Mouse (Mus musculus): ENCODE results near the gene Lrmda. TPM values are rescaled to one million over a fixed set of nuclear protein-coding genes. Genes with fewer than 3 reads are reported as not detected.

Lrmda gene
- polyA plus RNA-seq, 1 experiment from 2014 or later = 0.87 TPM

DNA sequence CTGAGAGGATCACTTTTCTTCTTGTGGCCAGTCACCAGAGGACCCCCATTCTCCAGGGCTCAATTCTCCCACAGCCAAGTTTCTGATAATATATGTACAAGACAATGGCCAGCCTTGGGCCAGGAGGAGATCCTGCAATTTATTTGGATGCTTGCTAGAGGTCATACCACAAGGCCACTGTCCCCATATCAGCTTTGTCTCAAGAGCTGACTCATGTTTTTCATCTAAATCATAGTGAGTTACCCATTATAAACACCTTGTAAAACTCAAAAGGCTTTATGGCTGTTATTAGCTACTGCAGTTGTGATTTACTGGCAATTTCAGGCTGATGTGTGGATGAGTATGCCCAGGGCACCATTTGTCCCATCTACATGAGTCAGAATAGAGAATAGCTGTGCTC, 600.7 kb downstream of the Lrmda start:
- ATAC-seq = no peak
- Histone ChIP-seq H3K9me3 (no peaks in the 10 kb centered on the region), H3K4me3 (replicated peaks) (no peak overlapping the region), H3K4me2 (replicated peaks) (no peak overlapping the region), H3K9ac (no peak overlapping the region), H3K36me3 (no peaks in the 10 kb centered on the region), H3K4me1 (replicated peaks) (no peaks in the 10 kb centered on the region), H3K27ac (no peak overlapping the region), H3K27me3 (replicated peaks) (no peaks in the 10 kb centered on the region)

DNA sequence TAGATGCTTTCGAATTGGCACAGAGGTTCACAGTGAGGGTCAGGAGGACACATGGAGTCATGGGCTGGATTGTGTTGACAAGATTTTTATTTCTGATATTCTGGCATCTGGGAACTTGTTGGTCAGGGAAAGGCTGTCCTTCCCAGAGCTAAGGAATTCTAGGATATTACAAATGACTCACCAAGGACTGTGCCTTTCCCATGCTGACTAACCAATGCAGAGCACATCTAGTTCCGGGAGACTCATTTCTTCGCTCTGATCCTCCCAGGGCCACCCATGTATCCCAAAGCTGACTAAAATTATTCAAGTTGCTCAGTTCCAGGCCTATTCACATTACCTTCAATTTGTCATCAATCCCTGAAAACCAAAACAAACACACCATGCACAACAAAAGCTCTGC, 602.4 kb downstream of the Lrmda start:
- no peaks in the 10 kb centered on the region for H3K4me1 ChIP-seq (replicated peaks)
- no peak overlapping the region for H3K27ac ChIP-seq
- H3K9me3 ChIP-seq = no peaks in the 10 kb centered on the region
- 93% methylated on average over 3 of the region's 3 CpGs for WGBS
- no peaks in the 10 kb centered on the region for H3K27me3 ChIP-seq (replicated peaks)
- no peak for ATAC-seq
- H3K9ac ChIP-seq = no peak overlapping the region
- no peak overlapping the region for H3K4me3 ChIP-seq (replicated peaks)
- H3K36me3 ChIP-seq = no peaks in the 10 kb centered on the region
- H3K4me2 ChIP-seq (replicated peaks) = no peak overlapping the region

DNA sequence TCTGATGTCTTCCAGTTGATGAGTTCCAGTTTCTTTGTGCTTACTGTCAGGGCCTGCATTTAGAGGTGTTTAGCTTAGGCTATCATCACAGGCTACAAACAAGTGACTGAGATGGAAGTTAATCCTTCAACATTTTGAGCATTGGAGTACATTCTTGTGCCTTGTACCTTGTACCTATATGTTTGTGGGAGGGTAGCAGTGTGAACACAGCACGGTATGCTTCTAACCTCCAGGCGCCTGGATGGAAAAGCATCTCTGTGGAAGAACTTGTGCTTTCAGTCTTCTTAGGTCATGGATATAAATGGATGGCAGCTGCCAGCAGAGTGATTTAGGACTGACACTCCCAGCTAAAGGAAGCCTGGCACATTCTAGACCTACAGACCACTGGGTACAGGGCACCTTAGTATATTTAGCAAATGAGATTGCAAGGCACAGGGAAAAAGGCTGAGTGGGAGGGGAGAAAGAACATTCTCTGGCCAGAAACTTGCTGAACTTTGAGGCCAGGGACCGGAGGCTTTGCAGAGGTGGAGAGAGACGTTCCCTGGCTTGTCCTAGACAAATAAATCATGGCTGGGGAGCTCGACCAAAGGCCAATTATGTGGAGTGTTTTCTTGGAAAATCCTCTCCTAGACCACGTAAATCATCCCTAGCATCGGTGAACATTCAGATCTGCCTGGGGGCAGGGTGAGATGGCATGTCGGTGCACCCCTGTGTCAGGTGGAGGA, 607.8 kb downstream of the Lrmda start:
- Histone ChIP-seq H3K4me3 (replicated peaks) (no peak overlapping the region), H3K36me3 (no peaks in the 10 kb centered on the region), H3K27me3 (replicated peaks) (no peaks in the 10 kb centered on the region), H3K4me1 (replicated peaks) (no peaks in the 10 kb centered on the region), H3K9me3 (no peaks in the 10 kb centered on the region), H3K9ac (no peak overlapping the region), H3K27ac (no peak overlapping the region), H3K4me2 (replicated peaks) (no peak overlapping the region)
- ATAC-seq = no peak
- WGBS = 38% methylated on average over 8 of the region's 8 CpGs

DNA sequence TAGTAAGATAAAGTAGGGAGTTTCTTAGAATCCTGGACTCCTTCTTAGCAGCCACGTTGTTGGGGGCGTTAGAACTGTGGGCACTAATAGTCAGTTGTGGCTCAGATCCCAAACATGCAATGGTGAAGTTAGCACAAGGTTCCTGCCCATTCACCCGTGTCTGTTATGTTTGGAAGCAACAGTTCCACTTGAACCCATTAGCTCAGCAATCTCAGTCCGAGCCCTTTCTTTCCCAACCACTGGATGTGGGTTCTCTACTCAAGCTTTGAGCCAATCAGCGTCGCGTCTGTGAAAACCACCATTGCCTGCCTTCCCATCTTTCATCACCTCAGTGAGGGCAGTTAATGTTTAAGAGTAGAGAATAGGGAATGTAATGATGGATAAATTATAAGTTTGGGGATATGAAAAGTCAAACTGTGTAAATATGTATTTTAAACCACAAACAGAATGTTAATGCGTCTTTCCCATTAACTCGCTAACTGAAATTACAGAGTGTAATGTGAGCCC, 610.9 kb downstream of the Lrmda start:
- Histone ChIP-seq H3K27me3 (replicated peaks) (no peaks in the 10 kb centered on the region), H3K27ac (no peak overlapping the region), H3K4me2 (replicated peaks) (no peak overlapping the region), H3K36me3 (no peaks in the 10 kb centered on the region), H3K9ac (no peak overlapping the region), H3K4me1 (replicated peaks) (no peaks in the 10 kb centered on the region), H3K4me3 (replicated peaks) (no peak overlapping the region), H3K9me3 (no peaks in the 10 kb centered on the region)
- ATAC-seq = no peak
- WGBS = 91% methylated on average over 9 of the region's 9 CpGs

DNA sequence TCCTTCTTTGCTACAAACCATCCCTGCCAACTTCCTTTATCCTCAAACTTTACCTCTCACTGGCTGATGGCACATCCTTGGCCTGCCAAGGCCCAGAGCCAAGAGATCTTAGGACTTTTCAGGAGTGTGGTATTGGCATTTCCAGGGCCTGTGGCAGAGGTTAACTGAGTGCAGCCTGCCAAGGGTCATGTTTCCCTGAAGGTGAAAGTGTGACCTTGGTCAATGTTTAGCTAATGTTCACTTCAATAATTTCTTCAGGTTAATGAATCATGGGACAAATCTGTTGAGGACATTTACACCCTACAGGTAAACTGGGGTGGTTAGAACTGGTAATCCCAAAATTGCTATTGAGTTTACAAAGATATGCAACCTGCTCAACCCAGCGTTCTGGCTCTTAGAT, 614.1 kb downstream of the Lrmda start:
- Histone ChIP-seq H3K27ac (no peak overlapping the region), H3K4me2 (replicated peaks) (no peak overlapping the region), H3K27me3 (replicated peaks) (no peaks in the 10 kb centered on the region), H3K9me3 (no peaks in the 10 kb centered on the region), H3K4me1 (replicated peaks) (no peaks in the 10 kb centered on the region), H3K4me3 (replicated peaks) (no peak overlapping the region), H3K9ac (no peak overlapping the region), H3K36me3 (no peaks in the 10 kb centered on the region)
- ATAC-seq = no peak
- WGBS = 59% methylated on average over 1 of the region's 1 CpGs

DNA sequence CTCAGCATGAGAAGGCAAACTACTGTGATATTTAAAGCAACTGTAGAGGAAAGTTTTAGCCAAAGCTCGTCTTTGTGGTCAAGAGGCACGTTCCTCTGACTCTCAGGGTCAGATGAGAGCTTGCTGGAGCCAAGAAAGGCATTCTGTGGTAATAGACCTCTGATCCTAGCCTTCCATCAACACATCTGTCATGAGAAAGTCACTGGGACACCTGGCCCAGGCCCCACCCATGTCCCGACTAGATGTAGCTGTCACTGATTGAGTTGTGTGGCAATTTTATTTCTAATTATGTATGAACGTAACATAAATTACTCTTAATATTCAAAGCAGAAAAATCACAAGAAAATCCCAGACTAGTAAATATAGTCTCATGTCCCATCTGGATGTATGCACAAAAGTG, 624.0 kb downstream of the Lrmda start:
- 0 out of 2 replicates have a peak, but pooled peaks cover 5% of the 10 kb centered on the region for H3K4me1 ChIP-seq (replicated peaks)
- no peak overlapping the region for H3K27ac ChIP-seq
- no peak overlapping the region for H3K4me3 ChIP-seq (replicated peaks)
- no peaks in the 10 kb centered on the region for H3K36me3 ChIP-seq
- ATAC-seq = no peak
- no peak overlapping the region for H3K4me2 ChIP-seq (replicated peaks)
- H3K27me3 ChIP-seq (replicated peaks) = no peaks in the 10 kb centered on the region
- 79% methylated on average over 4 of the region's 4 CpGs for WGBS
- H3K9ac ChIP-seq = no peak overlapping the region
- no peaks in the 10 kb centered on the region for H3K9me3 ChIP-seq

DNA sequence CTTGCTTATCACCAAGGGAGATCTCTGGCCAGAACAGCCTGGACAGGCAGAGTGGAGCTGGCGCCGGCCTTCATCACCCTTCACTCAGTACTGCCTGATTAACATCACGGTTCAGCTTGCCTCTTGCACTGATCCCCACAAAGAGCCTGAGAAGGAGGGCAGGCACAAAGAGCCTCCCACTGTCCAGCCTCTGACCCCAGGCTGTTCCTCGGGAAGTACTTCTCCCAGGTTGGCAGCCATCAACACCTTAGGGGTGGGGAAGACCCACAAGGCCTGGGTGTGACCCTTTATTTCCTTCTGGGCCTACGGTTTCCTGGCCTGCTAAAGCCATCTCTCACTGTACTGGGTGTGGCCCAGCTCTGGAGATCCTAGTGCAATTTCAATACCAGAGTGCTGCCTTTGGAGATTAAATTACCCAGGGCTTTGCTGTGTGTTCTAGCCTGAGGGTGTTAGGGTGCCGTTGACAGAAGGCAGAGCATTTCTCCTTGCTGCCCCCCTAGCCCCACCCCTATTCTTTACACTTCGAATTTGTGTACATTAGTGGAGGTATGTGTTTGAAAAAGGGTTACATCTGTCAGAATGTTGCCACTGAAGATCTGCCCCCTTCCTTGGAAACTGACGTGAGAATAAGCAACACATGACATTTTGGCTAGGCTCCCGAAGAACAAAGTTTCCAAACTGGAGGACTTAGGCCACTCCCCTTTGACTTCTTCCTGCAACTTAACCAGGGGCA, 628.5 kb downstream of the Lrmda start:
- H3K36me3 ChIP-seq = no peaks in the 10 kb centered on the region
- ATAC-seq = peak; percentile 51
- no peaks in the 10 kb centered on the region for H3K9me3 ChIP-seq
- H3K4me1 ChIP-seq (replicated peaks) = peaks cover 10% of the 10 kb centered on the region; the same call in 1 of the 2 replicates
- no peak overlapping the region for H3K4me2 ChIP-seq (replicated peaks)
- H3K4me3 ChIP-seq (replicated peaks) = no peak overlapping the region
- no peaks in the 10 kb centered on the region for H3K27me3 ChIP-seq (replicated peaks)
- H3K9ac ChIP-seq = no peak overlapping the region
- no peak overlapping the region for H3K27ac ChIP-seq
- WGBS = 33% methylated on average over 9 of the region's 9 CpGs

DNA sequence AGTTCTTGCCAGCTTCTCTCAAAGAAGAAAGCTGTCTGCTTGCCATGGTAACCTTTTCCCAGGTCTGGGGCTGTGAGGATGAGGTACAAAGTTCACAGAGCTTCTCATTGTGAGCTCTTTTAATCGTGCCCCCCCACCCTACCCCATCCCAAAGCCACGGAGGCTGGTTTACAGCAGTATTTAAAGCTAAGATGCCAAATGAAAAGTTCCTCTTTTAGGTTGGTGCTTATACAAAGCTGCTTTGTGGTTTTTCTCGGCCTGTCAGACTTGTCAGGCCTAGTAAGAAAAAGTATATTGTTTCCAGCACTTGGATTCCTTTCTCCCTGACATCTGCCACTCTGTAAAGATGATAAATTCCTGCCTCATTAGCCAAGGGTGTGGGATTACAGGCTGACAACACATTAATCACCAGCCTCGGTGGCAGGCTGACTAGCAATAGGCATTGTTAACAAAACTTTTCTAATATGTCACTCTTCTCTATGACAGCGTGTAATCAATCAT, 629.9 kb downstream of the Lrmda start:
- no peaks in the 10 kb centered on the region for H3K36me3 ChIP-seq
- no peak overlapping the region for H3K4me2 ChIP-seq (replicated peaks)
- ATAC-seq = no peak
- no peaks in the 10 kb centered on the region for H3K27me3 ChIP-seq (replicated peaks)
- H3K4me3 ChIP-seq (replicated peaks) = no peak overlapping the region
- H3K9ac ChIP-seq = no peak overlapping the region
- peaks cover 10% of the 10 kb centered on the region; the same call in 1 of the 2 replicates for H3K4me1 ChIP-seq (replicated peaks)
- WGBS = 36% methylated on average over 5 of the region's 5 CpGs
- no peak overlapping the region for H3K27ac ChIP-seq
- no peaks in the 10 kb centered on the region for H3K9me3 ChIP-seq

DNA sequence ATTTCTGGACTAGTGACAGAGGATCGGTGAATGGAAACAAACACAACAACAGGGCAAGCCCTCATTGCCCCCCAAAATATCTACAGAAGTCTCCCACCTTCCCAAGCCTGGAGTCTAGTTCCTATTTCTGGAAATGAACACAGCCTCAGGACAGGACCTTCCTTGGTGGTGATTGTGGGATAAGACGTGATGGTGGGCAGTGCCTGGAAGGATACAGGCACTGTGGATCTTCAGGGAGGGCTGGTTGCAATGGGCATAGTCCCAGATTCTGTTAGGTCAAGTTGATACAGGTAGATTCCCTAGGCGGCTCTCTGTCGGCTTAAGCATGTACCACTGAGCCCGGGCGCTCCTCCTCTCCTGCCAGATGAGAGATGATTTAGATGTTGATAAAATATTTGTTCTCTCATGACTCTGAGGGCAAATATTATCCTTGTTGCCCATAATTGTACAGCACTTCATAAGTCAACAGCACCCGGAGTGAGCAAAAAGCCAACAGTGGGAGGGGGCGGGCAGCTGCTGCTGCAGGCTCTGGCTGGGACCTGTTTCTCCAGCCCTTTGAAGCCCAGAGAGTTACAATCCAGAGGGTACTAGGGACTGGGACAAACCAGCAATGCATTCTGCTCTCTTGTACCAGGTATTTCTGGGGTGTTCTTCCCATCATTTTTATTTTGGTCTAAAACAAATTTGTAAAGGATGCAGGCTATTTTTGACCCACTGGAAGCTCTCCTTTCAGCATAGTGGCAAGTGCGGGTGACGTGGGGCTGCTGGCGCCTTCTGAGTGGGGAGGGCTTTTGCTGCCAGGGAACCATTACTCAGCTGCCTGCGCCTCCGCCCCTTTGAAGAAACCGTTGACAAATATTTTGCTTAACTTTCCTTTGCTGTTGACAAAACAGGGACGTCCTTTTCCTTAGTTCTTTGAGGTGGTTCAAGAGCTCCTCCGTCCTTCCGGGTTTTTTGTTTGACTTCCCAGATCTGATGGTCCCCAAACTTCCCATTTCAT, 630.8 kb downstream of the Lrmda start:
- peaks cover 10% of the 10 kb centered on the region; the same call in 1 of the 2 replicates for H3K4me1 ChIP-seq (replicated peaks)
- ATAC-seq = no peak
- H3K4me2 ChIP-seq (replicated peaks) = no peak overlapping the region
- H3K9me3 ChIP-seq = no peaks in the 10 kb centered on the region
- WGBS = 43% methylated on average over 17 of the region's 17 CpGs
- no peaks in the 10 kb centered on the region for H3K36me3 ChIP-seq
- no peaks in the 10 kb centered on the region for H3K27me3 ChIP-seq (replicated peaks)
- no peak overlapping the region for H3K27ac ChIP-seq
- no peak overlapping the region for H3K4me3 ChIP-seq (replicated peaks)
- no peak overlapping the region for H3K9ac ChIP-seq

DNA sequence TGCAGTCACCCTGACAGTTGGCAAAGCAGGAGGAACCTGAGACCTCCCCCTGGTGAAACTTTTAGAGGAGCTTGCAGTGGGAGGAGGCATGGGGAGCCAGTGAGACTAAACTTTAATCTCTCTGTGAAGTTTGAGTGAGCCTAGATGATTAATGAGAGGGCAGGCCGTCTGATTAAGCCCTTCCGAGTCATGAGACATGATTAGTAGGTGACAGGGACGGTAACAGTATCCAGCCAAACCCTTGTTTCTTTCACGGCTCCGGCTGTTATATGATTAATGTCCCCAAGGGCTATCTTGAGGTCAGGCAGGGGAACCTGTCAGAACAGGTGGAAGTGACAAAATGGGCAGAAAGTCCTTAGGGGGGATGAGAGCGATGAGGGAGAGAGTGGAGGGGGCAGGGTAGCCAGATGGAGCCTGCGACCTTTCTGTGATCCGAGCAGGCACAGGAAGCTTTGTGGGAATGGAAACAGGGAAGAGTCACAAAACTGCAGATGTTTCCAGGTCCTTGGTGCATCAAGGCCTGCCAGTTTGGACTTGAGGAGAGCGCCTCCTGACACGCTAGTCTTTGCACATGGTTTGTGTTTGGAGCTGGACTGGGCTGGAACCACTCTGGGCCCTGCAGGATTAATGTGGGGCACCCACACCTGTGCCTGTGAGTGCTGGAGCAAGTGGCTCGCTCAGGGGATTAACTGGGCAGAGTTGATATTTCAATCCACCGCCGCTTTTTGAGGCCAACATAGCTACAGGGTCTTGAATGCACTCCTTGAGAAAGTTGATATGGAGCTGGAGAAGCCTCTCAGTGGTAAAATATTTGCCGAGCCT, 631.8 kb downstream of the Lrmda start:
- ATAC-seq = no peak
- H3K36me3 ChIP-seq = no peaks in the 10 kb centered on the region
- H3K4me2 ChIP-seq (replicated peaks) = no peak overlapping the region
- H3K9ac ChIP-seq = no peak overlapping the region
- H3K4me3 ChIP-seq (replicated peaks) = no peak overlapping the region
- no peaks in the 10 kb centered on the region for H3K9me3 ChIP-seq
- no peaks in the 10 kb centered on the region for H3K27me3 ChIP-seq (replicated peaks)
- 44% methylated on average over 14 of the region's 14 CpGs for WGBS
- H3K4me1 ChIP-seq (replicated peaks) = peaks cover 10% of the 10 kb centered on the region; the same call in 1 of the 2 replicates
- 0 out of 2 replicates have a peak overlapping the region, but pooled peaks have one; percentile 13 for H3K27ac ChIP-seq

DNA sequence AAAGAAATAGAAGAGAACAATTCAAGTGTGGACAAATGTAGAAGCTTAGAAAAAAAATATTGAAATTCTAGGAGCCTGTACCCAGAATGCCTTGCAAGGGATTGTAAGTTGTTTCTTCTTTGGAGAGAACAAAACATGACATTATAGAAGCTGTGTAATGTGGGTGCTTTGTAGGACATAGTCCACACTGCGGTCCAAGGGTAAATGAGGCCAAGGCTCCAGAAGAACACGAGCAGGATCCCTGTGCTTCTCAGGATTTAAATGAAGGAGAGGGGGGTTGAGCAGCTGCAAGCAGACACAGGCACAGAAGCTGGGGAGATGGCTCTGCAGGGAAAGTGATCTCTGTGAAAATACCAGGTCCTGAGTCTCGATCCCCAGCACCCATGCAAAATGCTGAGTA, 643.0 kb downstream of the Lrmda start:
- WGBS = 46% methylated on average over 3 of the region's 3 CpGs
- no peaks in the 10 kb centered on the region for H3K4me1 ChIP-seq (replicated peaks)
- no peak overlapping the region for H3K9ac ChIP-seq
- no peak overlapping the region for H3K27ac ChIP-seq
- H3K36me3 ChIP-seq = no peaks in the 10 kb centered on the region
- H3K4me2 ChIP-seq (replicated peaks) = no peak overlapping the region
- no peak overlapping the region for H3K4me3 ChIP-seq (replicated peaks)
- H3K27me3 ChIP-seq (replicated peaks) = no peaks in the 10 kb centered on the region
- H3K9me3 ChIP-seq = no peaks in the 10 kb centered on the region
- ATAC-seq = no peak

Measured in intestine, embryonic 15.5 days (tissue).